Mouse (Mus musculus): Measurements from ENCODE around the gene Slc25a26.
"Not testable (repeated sequence)": the region's sequence is repeated elsewhere in the genome, so short reads cannot be mapped to it uniquely, and the experiment has no call there.

The Slc25a26 gene

DNA sequence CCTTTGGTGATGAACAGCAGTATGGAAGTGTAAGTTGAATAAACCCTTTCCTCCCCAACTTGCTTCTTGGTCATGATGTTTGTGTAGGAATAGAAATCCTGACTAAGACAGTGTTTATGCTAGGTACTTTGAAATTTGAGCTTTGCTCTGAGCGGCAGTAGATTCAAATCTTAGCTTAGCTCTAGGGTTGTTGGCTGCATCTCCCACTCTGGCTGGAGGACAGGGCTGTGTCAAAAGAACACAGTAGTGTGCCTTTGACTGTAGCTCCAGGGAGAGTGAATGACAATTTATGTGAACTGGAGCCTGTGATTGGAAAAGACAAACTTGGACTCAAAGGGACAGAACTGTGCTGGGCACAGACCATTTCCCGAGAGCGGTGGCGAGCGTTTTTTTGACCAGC lies 53.0 kb downstream of the Slc25a26 start:
- DNase-seq: no peak

- DNase-seq: not testable (repeated sequence)
Measured at GRCm38 (mm10) chr6:94558603-94559002, 58.5 kb downstream of the Slc25a26 start.

DNA sequence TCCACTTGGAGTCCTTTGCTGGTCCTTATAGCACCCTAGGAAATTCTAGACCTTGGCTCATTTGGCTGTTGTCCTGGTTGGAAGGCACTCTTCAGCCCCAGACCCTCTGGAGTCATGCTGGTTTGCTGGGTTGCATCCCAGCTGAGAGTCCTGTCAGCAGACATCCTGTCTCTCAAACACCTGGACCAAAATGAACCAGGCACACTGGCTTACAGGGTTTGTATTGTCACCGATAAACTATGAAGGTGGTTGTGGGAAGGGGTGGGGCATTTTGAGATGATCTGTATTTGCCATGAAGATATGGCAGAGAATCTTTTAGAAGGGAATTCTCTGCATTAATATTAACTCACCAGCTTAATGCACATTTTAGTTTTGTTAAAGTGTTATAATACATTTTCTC lies 60.8 kb downstream of the Slc25a26 start:
- DNase-seq: no peak

- DNase-seq: no peak
Measured at GRCm38 (mm10) chr6:94561346-94561745, 61.2 kb downstream of the Slc25a26 start.

GRCm38 (mm10) chr6:94563203-94563940 lies 63.2 kb downstream of the Slc25a26 start:
- DNase-seq: peak; percentile 12

GRCm38 (mm10) chr6:94565766-94566165 lies 65.6 kb downstream of the Slc25a26 start:
- DNase-seq: no peak

DNA sequence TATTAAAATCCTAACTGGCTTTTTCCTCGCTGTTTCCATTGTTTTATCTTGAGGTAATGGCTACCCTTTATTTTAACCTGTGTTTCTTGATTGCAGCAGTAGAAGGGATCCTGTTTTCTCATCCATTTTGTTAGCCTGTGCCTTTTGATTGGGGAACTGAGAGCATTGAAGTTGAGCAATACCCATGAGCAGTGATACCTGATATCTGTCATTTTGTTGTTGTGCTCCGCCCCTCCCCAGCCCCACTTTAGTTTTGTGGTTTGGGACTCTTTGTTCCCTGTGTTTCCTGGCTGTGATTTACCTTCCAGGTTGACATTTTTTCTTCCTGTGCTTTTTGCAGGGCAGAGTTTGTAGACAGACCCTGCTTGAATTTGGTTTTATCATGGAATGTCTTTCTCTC lies 67.9 kb downstream of the Slc25a26 start:
- no peak for DNase-seq

DNA sequence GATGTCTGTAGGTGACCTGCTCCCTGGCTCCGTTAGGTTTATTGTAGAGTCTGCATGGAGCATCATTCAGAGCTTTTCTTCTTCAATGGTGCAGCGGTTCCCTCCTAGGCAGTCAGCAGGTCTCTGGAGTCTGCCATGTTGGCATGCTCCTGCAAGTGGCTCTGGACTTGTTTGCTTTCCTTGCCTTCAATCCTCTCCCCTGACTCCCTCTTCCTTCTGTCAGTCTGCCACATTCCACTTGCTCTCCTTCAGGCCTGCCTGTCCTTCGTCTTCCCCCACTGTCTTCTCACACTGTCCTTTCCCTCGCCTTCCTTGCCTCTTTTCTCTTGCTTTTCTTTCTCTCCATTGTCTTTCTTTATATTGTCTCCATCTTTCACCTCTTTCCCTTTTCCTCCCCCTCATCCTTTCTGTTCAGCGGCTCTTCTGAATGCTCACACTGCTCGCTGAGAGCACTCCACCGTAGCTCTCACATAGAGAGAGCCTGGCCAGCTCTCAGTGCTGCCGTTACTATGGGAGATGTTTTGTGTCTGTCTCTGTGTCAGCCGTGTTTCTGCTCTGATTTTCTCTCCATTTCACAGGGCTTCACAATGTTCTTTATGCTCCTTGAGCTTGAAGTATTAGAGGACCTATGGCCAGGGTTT lies 75.5 kb downstream of the Slc25a26 start:
- DNase-seq: no peak

DNA sequence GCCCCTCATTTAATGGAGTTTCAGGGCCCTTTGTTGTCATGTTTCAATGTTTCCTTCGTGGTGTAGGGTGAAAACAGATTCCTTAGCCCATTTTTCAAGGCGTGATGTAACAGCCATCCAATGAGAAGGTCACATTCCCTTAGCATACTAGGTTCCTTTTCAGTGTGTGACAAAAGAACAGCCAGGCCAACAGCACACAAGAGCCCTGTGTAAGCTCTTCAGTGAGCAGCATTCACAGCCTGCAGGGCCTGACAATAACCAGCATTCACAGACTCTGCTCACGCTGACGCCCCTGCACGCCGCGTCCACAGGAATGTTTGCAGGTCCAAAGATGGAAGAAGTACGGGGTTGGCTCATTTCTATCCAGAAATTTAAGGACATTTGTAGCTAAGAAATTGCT lies 77.9 kb downstream of the Slc25a26 start:
- DNase-seq: no peak

DNA sequence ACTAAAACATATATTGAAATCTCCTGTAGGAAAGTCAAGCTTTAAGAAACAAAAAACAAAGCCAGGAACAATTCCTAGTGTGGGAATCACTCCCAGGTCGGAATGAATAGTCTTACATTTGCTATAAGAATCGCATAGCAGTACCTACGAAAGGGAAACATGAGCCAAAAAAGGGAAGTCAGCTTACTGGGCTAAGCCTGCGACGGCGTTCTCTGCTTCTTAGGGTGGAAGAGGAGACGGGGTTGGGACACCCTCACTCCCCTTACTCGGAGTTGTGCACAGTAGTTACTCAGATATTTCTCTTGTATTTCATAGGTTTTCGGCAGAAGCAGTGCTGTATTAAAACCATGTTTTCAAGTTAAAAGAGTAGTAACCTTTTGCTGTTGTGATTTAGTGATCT lies 81.9 kb downstream of the Slc25a26 start:
- DNase-seq: no peak

- DNase-seq: no peak
Measured at GRCm38 (mm10) chr6:94584147-94584695, 84.1 kb downstream of the Slc25a26 start.

DNA sequence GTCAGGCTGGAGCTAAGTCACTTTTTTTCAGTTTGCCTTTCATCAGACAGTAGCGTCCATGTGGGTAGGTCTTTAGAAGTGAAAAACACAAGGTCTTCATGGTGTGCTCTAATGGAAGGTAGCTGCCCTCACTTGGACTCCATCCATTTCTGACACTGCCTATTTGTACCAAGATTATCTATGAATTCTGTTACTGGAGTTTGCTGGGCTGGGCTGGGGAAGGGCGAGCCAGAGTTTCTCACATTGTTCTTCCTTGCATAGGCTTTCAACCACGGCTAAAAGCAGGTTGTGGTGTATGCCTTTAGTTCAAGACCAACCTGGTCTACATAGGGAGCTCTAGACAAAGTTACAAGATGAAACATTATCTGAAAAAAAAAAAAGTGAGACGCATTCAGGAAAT lies 84.8 kb downstream of the Slc25a26 start:
- DNase-seq: no peak

GRCm38 (mm10) chr6:94588365-94588764 lies 88.2 kb downstream of the Slc25a26 start:
- DNase-seq: no peak

GRCm38 (mm10) chr6:94592243-94592642 lies 92.1 kb downstream of the Slc25a26 start:
- peak; percentile 45 for DNase-seq

DNA sequence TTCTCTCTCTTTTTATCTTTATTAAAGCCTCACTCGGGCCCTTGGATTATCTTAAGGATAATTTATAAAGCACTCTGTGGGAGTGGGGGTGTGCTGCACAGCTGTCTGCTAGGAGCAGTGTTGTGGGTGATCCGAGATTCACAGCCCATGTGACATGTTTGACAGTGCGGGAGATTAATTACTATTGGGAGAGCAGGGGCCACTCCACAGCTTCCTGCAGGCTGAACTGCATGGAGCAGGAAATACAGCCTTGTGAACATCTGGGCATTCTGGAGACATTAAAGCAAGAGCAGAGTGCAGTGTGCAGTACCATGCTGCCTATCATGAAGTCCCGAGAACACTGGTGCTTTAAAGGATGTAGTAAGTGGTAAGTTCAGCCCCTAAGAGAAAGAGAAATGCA lies 92.6 kb downstream of the Slc25a26 start:
- peak; percentile 41 for DNase-seq

GRCm38 (mm10) chr6:94594096-94594665 lies 94.0 kb downstream of the Slc25a26 start:
- no peak for DNase-seq

DNA sequence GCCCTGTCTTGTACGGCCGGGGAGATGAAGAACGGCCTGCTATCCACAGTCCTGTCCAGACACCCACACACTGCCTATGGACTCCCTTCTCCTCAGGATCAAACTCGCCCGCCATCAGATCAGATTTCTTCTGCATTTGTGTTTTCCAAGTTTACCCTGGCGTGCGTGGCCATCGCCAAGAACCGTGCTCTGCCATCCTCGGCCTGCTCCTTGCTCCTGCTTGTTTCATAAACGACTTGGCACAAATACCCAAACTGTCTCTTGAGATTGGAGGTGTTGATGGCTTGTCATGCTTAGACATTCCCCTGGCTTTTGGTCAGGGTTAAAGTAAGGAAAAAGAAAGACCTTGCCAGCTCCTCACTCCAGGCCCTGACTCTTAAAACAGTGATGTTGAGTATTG lies 94.6 kb downstream of the Slc25a26 start:
- no peak for DNase-seq

DNA sequence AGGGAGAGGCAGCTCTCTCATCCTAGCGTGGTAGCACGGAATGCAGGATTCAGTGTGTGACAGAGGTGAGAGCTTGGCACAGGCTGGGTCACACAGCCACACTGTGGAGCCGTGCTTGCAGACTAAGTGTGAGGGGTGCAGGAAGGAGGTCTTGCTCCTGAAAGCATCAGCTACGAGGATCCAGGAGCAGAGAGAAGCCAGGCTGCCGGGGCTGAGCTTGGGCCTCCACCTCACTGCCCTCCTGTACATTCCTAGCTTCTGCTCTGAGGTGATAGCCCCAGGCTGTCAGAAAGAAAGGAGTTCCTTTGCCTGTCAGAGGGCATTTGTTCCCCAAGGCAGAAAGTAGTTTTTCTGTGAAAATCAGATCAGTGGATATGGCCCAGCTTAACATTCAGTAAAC lies 95.1 kb downstream of the Slc25a26 start:
- DNase-seq: no peak

DNA sequence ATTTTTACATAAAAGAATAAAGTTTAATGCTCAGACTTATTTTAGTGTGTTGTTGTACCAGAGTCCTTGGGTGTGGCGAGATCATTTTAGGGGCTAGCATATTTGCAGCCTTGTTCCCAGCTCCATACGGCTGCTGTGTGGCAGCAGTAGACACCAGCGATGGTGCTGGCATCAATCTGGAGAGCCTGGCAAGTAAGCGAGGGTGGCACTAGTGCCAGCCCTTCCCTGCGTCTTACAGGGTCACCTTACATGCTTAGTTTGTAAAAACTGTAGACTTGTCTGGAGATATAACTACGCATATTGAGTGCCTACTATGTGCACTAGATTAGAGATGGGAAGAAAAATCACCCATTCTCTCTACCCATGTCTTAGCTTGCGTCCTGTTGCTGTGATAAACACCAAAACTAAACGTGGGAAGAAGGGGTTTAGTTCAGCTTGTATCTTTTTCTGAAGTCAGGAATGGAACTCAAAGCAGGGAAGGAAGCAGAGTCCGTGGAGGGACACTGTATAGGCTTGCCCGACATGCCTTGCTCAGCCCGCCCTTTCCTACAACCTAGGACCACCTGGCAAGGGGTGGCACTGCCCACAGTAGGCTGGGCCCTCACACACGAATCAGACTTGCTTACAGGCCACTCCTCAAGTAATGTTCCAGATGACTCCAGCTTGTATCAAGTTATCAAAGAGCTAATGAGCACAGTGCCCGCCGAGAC lies 96.1 kb downstream of the Slc25a26 start:
- no peak for DNase-seq

DNA sequence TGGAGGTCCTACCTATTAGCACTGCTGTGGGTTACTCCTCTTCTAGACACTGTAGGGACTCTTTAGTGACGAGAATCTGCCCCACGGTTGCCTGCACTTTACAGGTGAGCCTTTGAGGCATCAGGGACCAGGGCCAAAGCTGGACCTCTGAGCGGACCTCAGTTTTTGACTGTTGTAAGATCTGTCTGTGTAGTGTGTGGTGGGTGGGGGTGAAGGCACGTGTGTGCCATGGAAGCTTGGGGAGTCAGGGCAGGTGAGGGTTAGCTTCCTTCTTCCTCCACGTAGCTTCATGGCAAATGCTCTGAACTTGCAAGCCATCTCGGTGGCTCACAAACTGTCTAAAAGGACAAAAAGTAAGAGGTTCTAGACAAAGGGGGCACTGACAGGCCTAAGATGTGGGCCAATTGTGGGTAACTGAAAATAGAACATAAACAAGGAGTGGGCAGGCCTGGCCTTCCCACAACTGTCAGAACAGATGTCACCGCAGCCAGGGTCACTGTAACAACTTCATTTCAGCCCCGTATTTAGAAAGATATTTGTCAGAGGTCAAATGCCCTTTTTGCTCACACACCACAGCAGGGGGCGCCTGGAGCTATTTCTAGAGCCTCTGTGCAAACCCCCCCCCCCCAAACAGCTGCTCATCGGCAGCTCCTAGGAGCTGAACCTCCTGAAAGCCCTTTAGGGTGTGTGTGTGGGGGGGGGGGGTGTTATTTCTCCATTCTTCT lies 96.8 kb downstream of the Slc25a26 start:
- DNase-seq: no peak

- DNase-seq: no peak
Measured at GRCm38 (mm10) chr6:94598421-94598820, 98.3 kb downstream of the Slc25a26 start.

GRCm38 (mm10) chr6:94599016-94599415 lies 98.9 kb downstream of the Slc25a26 start:
- DNase-seq: no peak

DNA sequence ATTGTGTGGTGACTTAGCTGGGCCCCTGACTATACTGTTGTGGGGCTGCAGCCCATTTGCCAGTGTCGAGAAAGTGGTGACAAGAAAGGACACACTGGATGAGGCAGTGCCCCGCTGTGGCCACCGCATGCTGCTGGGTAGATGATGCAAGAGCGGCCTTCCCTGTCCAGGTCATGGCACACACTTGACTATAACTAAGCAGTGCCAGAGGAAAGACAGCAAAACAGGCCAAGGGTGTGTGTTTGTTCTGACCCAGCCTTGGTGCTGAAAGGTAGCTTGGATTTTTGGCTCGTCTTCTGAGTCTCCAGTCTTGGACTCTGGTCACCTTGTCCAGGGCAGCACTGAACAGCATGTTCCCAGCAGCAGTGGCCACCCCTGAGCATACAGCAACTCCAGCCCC lies 101.0 kb downstream of the Slc25a26 start:
- peak; percentile 37 for DNase-seq
